Mouse (Mus musculus) hindbrain, embryonic 11.5 days (tissue): ENCODE results near the gene B3gnt6. TPM values are rescaled to one million over a fixed set of nuclear protein-coding genes. Genes with fewer than 3 reads are reported as not detected.
"Not testable (repeated sequence)": the region's sequence is repeated elsewhere in the genome, so short reads cannot be mapped to it uniquely, and the experiment has no call there.

ENCODE experiments used
- ATAC-seq: fragments of 200-750 bp; cut with Nextera tagmentation; 2 replicates; pipeline ENCODE4 v1.8.0; 2017; ENCODE audit warnings: mild to moderate bottlenecking, moderate TSS enrichment, moderate library complexity; ENCODE audit not compliant: low FRiP score
- DNase-seq: peaks from one replicate; pipeline ENCODE4 v3.0.0-alpha.2; 2015; ENCODE audit warnings: low spot score
- H3K27ac ChIP-seq: fragments of 300-500 bp; sonication (generic); 2 replicates; pipeline ENCODE4 v1.5.1; 2014; ENCODE audit warnings: mild to moderate bottlenecking, low read depth, low read length
- H3K27me3 ChIP-seq: fragments of 300-500 bp; sonication (generic); 2 replicates; pipeline ENCODE4 v1.6.1; 2014; ENCODE audit warnings: mild to moderate bottlenecking, low read length, moderate library complexity, mixed read lengths; ENCODE audit not compliant: control insufficient read depth, insufficient read depth
- H3K36me3 ChIP-seq: fragments of 300-500 bp; sonication (generic); 2 replicates; pipeline ENCODE4 v1.6.1; 2014; ENCODE audit warnings: mild to moderate bottlenecking, low read length, moderate library complexity, mixed read lengths; ENCODE audit not compliant: control insufficient read depth, insufficient read depth
- H3K4me1 ChIP-seq: fragments of 300-500 bp; sonication (generic); replicated peaks from 2 replicates; pipeline ENCODE4 v1.6.1; 2014; ENCODE audit warnings: low read length, mixed read lengths; ENCODE audit not compliant: control insufficient read depth, insufficient read depth
- H3K4me2 ChIP-seq: fragments of 300-500 bp; sonication (generic); replicated peaks from 2 replicates; pipeline ENCODE4 v1.6.1; 2014; ENCODE audit warnings: mild to moderate bottlenecking, low read depth, low read length
- H3K4me3 ChIP-seq: fragments of 300-500 bp; sonication (generic); 2 replicates; pipeline ENCODE4 v1.5.1; 2014; ENCODE audit warnings: low read depth, low read length
- H3K9ac ChIP-seq: fragments of 300-500 bp; sonication (generic); 2 replicates; pipeline ENCODE4 v1.6.1; 2014; ENCODE audit warnings: low read depth, low read length
- H3K9me3 ChIP-seq: fragments of 300-500 bp; sonication (generic); 2 replicates; pipeline ENCODE4 v1.6.1; 2016; ENCODE audit warnings: low read length; ENCODE audit not compliant: control insufficient read depth
- whole genome bisulfite sequencing: fragments of 180-500 bp; shearing (Covaris S2); extraction: QIAGEN DNeasy Blood & Tissue Kit; methylation state at CpG from one replicate; pipeline ENCODE4 v1.1.7; 2014; 5-methylcytosine and 5-hydroxymethylcytosine counted together
- polyA plus RNA-seq: library from polyadenylated mRNA; unstranded; fragments of >200 nt; fragmentation: Nextera tagmentation; extraction: Ambion mirVana; gene quantifications from 2 replicates; pipeline ENCODE4 v1.2.1, GENCODE M21; 2014

The B3gnt6 gene
- polyA plus RNA-seq, 1 experiment from 2014 or later, result 0.20 TPM

DNA sequence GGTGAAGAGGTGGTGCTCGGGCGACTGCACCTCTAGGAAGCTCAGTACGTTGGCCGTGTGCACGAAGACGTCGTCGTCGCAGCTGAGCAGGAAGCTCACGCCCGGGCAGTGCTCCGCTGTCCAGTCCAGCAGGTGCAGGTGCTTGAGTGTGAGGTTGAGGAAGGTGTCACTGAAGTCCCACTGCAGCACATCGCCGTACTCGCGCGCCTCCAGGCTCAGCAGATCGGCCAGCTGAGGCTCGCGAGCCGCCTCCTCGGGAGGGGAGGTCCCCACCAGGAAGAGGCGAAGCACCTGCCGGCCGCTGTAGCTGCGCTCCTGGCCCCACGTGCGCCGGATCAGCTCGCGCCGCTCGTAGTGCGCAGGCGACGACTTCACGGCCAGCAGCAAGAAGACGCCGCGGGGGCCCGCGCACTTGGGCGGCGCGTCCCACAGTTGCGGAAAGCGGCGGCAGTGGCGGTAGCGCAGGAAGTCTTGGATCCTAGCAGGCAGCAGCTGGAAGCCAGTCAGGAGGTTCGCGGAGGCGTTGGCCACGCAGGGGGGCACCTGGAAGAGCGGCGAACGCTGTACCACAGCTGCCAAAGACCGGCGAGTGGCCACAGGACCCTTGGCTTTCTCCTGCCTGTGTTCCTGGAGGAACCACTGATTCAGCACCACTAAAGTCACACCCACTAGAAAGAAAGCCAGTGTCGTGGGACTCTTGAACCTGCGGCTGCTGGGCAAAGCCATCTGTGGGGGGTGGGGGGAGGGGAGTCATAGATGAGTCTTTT, 5.1 kb downstream of the B3gnt6 start:
- no peak overlapping the region for H3K27ac ChIP-seq
- peak overlapping the region; percentile 90 for H3K4me2 ChIP-seq
- H3K9me3 ChIP-seq, result no peaks in the 10 kb centered on the region
- H3K36me3 ChIP-seq, result no peaks in the 10 kb centered on the region
- peaks cover 50% of the 10 kb centered on the region for H3K27me3 ChIP-seq
- WGBS, result 3% methylated on average over 61 of the region's 61 CpGs
- H3K4me1 ChIP-seq, result peaks cover 10% of the 10 kb centered on the region
- H3K4me3 ChIP-seq, result peak overlapping the region; percentile 38
- ATAC-seq (peak; percentile 49; the same call in 1 of the 2 replicates), DNase-seq (peak; percentile 54)
- H3K9ac ChIP-seq, result peak overlapping the region; percentile 31; the same call in 1 of the 2 replicates

DNA sequence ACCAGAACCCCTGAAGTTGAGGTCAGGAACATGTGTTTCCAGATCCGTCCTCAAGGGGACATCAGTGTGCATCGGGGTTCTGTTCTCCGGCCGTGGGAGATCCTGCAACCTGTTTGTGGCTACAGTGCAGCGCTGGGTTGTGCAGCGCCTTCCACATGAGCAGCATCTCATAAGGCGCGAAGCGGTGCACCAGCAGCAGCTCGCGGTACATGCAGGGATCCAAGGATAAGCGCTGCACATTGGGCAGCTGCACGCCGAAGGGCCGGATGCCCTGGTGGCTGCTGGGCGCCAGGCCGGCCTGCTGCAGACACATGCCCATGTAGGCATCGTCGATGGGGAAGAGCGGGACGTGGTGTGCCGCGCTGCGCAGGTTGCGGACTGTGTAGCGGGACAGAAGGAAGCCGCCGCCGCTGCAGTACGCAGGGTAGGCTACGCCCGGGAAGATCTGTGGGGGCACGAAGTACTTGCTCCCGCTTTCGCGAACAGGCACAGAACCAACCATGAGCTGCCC, 5.7 kb downstream of the B3gnt6 start:
- DNase-seq (peak; percentile 67), ATAC-seq (peak; percentile 74; the same call in 1 of the 2 replicates)
- 9% methylated on average over 36 of the region's 36 CpGs for WGBS
- Histone ChIP-seq H3K4me3 (peak overlapping the region; percentile 38), H3K4me2 (peak overlapping the region; percentile 90), H3K27ac (no peak overlapping the region), H3K9me3 (no peaks in the 10 kb centered on the region), H3K36me3 (no peaks in the 10 kb centered on the region), H3K4me1 (peaks cover 10% of the 10 kb centered on the region), H3K9ac (peak overlapping the region; percentile 31; the same call in 1 of the 2 replicates), H3K27me3 (peaks cover 50% of the 10 kb centered on the region)

DNA sequence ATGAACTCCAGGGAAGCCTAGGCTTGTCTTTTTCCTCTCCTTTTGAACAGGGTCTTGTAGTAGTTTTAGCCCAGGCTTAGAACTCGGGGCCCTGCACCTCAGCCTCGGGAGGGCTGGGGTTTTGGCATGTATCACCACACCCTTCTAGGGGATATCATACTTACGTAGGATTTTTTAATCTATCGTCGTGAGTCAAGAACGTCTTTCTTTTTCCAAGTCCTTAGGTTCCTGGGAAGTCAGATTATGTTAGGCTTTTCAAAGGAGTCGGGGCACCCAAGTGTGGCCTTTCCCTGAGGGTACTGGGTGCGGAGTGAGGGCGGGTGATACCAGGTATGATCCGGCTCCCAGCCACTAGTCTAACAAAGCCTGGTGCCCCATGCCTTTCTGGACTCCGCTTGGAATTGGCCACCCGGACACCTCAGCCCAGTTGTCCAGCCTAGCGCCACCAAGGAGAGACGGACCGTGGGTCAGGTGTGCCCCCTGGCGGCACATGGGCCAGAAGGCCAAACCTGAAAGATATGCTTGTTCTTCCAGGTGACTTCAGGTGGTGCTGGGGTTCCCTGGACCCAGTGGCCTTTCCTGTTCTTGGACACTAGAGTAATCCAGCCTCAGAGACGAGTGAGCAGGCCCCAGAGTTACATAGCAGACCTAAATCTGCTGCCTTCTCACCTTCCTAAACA, 7.6 kb downstream of the B3gnt6 start:
- H3K36me3 ChIP-seq, result no peaks in the 10 kb centered on the region
- peaks cover 12% of the 10 kb centered on the region for H3K4me1 ChIP-seq
- peaks cover 49% of the 10 kb centered on the region for H3K27me3 ChIP-seq
- WGBS, result 70% methylated on average over 17 of the region's 17 CpGs
- DNase-seq (peak; percentile 33), ATAC-seq (no peak)
- no peak overlapping the region for H3K9ac ChIP-seq
- no peak overlapping the region for H3K4me2 ChIP-seq
- no peaks in the 10 kb centered on the region for H3K9me3 ChIP-seq
- H3K27ac ChIP-seq, result no peak overlapping the region
- no peak overlapping the region for H3K4me3 ChIP-seq

DNA sequence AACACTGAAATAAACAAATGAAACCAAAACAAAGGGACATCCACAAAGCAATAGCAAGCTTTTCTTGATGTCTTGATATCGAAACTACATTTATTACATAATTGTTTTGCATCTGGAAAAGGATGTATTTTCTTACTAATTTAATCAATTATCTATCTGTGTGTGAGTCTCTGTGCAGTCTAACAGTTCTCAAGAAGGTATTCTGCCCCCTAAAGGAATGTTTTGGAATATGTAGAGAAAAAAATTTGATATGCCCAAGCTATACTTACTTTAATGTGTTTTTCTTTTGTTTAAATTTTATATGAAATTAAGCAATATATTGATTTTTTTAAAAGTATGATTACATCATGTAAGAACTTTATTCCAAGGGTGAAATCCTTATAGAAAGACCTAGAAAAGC, 8.7 kb downstream of the B3gnt6 start:
- H3K27me3 ChIP-seq, result peaks cover 40% of the 10 kb centered on the region

DNA sequence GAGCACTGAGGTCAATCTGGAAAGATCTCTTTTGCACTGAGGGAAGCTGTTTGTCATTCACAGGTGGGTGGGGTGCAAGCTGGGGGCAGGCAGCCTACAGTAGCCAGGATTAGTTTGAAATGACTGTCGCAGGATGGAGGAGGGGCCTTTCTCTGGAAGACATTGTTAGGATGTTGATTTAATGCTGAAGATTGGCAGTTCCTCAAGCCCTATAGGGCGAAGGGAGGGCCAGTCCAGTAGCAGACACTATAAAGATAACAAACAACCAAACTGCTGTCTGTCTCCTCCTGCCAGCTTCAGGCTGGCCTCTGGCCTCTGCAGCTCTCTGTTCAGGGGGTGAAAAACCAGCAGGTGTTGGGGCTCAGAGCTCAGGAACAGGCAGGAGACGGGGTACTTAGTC, 9.5 kb downstream of the B3gnt6 start:
- Histone ChIP-seq H3K27me3 (peaks cover 33% of the 10 kb centered on the region), H3K9me3 (no peaks in the 10 kb centered on the region), H3K4me3 (no peak overlapping the region), H3K36me3 (no peaks in the 10 kb centered on the region), H3K9ac (no peak overlapping the region), H3K27ac (no peak overlapping the region), H3K4me1 (peaks cover 12% of the 10 kb centered on the region), H3K4me2 (no peak overlapping the region)
- WGBS, result 55% methylated on average over 3 of the region's 3 CpGs
- DNase-seq (no peak), ATAC-seq (no peak)

More for the DNA sequence above, 8.7 kb downstream of the B3gnt6 start:
- H3K9ac ChIP-seq, result no peak overlapping the region
- no peaks in the 10 kb centered on the region for H3K9me3 ChIP-seq
- ATAC-seq (no peak), DNase-seq (no peak)
- no peak overlapping the region for H3K4me3 ChIP-seq
- H3K4me2 ChIP-seq, result no peak overlapping the region
- H3K36me3 ChIP-seq, result no peaks in the 10 kb centered on the region
- peaks cover 12% of the 10 kb centered on the region for H3K4me1 ChIP-seq
- no peak overlapping the region for H3K27ac ChIP-seq
- 86% methylated on average over 1 of the region's 1 CpGs for WGBS

DNA sequence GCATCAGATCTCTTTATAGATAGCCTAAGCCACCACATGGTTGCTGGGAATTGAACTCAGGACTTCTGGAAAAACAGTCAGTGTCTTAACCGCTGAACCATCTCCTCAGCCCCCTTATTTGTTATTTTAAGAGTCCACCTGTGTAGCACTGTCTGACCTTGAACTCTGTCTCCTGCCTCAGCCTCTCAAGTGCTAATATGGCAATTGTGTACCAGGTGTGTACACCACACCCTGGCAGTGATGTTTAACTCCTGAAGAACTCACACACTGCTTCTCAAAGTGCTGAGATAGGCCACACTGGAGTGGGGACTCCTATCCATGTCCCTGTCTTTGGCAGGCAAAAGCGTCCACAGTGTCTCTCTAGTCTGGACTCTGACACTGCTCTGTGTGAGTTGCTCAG, 10.6 kb downstream of the B3gnt6 start:
- no peak for ATAC-seq
- 86% methylated on average over 2 of the region's 2 CpGs for WGBS
- Histone ChIP-seq H3K27ac (no peak overlapping the region), H3K9ac (no peak overlapping the region), H3K4me1 (peaks cover 5% of the 10 kb centered on the region), H3K4me2 (no peak overlapping the region), H3K9me3 (no peaks in the 10 kb centered on the region), H3K27me3 (peaks cover 22% of the 10 kb centered on the region), H3K36me3 (no peaks in the 10 kb centered on the region), H3K4me3 (no peak overlapping the region)
- no peak for DNase-seq

DNA sequence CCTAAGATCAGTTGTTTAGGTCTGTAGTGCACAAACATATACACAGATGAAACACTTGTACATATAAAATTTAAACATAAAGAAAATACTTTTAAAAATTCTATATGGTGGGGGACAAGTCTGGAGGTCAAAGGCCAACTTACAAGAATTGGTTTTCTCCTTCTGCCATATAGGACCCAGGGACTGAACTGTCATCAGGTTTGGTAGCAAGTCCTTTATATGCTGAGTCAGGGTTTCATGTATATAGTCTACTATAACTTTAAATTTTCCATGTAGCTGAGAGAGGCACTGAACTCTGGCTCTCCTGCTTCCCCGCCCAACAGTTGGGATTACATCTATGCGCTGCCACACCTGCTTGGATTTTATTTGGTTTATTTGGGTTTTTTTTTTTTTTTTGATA, 11.0 kb downstream of the B3gnt6 start:
- DNase-seq, result no peak
- Histone ChIP-seq H3K4me3 (no peak overlapping the region), H3K36me3 (no peaks in the 10 kb centered on the region), H3K9ac (no peak overlapping the region), H3K27ac (no peak overlapping the region), H3K4me1 (peaks cover 2% of the 10 kb centered on the region; the same call in 1 of the 2 replicates), H3K4me2 (no peak overlapping the region), H3K27me3 (peaks cover 18% of the 10 kb centered on the region), H3K9me3 (no peaks in the 10 kb centered on the region)
- no peak for ATAC-seq
- 93% methylated on average over 2 of the region's 2 CpGs for WGBS

DNA sequence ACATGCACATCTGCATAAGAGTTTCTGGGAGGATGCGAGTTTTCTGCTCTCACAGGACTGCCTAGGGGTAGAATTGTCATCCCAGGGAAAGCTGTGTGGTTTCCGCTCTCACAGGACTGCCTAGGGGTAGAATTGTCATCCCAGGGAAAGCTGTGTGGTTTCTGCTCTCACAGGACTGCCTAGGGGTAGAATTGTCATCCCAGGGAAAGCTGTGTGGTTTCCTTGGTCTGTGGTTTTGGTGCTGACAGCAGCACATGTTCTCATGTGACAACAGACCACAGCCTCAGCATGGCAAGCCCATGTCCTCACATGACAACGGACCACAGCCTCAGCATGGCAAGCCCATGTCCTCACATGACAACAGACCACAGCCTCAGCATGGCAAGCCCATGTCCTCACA, 11.9 kb downstream of the B3gnt6 start:
- not testable (repeated sequence) for H3K4me3 ChIP-seq, H3K4me2 ChIP-seq, ATAC-seq, H3K9ac ChIP-seq, H3K36me3 ChIP-seq, H3K9me3 ChIP-seq, DNase-seq, H3K27me3 ChIP-seq, H3K4me1 ChIP-seq
- 73% methylated on average over 2 of the region's 3 CpGs for WGBS
- H3K27ac ChIP-seq, result peak overlapping the region; percentile 62; the same call in 1 of the 2 replicates
